Mouse (Mus musculus) liver, adult 2 months (tissue): ENCODE results near the gene Gfy. TPM values are rescaled to one million over a fixed set of nuclear protein-coding genes. Genes with fewer than 3 reads are reported as not detected.

Experiments
- DNase-seq: peaks from one replicate; pipeline ENCODE4 v3.0.0-alpha.2; 2011; ENCODE audit warnings: low read depth, low spot score; ENCODE audit errors: extremely low read depth
- H3K27ac ChIP-seq: fragments of 200-500 bp; replicated peaks from 2 replicates; pipeline ENCODE4 v1.5.1; 2012; ENCODE audit warnings: low read depth, mild to moderate bottlenecking, control low read depth, inconsistent platforms, low read length; ENCODE audit not compliant: insufficient read depth
- H3K27me3 ChIP-seq: fragments of 200-500 bp; 2 replicates; pipeline ENCODE4 v1.6.1; 2012; ENCODE audit warnings: mild to moderate bottlenecking, moderate library complexity, low read length, inconsistent platforms; ENCODE audit not compliant: control insufficient read depth, insufficient read depth
- H3K36me3 ChIP-seq: fragments of 200-500 bp; 2 replicates; pipeline ENCODE4 v1.6.1; 2012; ENCODE audit warnings: low read length, inconsistent platforms; ENCODE audit not compliant: control insufficient read depth, insufficient read depth
- H3K4me1 ChIP-seq: fragments of 200-500 bp; 2 replicates; pipeline ENCODE4 v1.6.1; 2011; ENCODE audit warnings: low read length; ENCODE audit not compliant: control insufficient read depth, insufficient read depth
- H3K4me3 ChIP-seq: fragments of 200-500 bp; 2 replicates; pipeline ENCODE4 v1.5.1; 2011; ENCODE audit warnings: low read depth, mild to moderate bottlenecking, control low read depth, low read length, moderate library complexity; ENCODE audit not compliant: insufficient read depth
- H3K79me2 ChIP-seq: fragments of 200-500 bp; 2 replicates; pipeline ENCODE4 v1.6.1; 2012; ENCODE audit warnings: inconsistent platforms, mild to moderate bottlenecking, low read length, moderate library complexity; ENCODE audit not compliant: control insufficient read depth, insufficient read depth
- H3K9ac ChIP-seq: fragments of 200-500 bp; 2 replicates; pipeline ENCODE4 v1.6.1; 2012; ENCODE audit warnings: low read depth, mild to moderate bottlenecking, control low read depth, inconsistent platforms, low read length
- CTCF ChIP-seq: fragments of 200-500 bp; IDR thresholded peaks from 2 replicates; pipeline ENCODE4 v1.5.1; 2011; ENCODE audit warnings: low read depth, low read length, control low read depth
- POLR2A ChIP-seq: fragments of 200-500 bp; IDR thresholded peaks from 2 replicates; pipeline ENCODE4 v1.6.1; 2011; ENCODE audit warnings: low read length, control low read depth; ENCODE audit not compliant: insufficient read depth; ENCODE audit errors: extremely low read depth
- whole genome bisulfite sequencing: fragments of 180-500 bp; shearing (Covaris S2); methylation state at CpG from one replicate; pipeline ENCODE4 v1.1.7; 2018; 5-methylcytosine and 5-hydroxymethylcytosine counted together
- polyA plus RNA-seq: library from polyadenylated mRNA; depleted of rRNA; stranded (reverse); fragments of >200 nt; gene quantifications from 2 replicates; pipeline ENCODE4 v1.2.3, GENCODE M21; 2012
- total RNA-seq: library from RNA; depleted of rRNA; stranded (reverse); fragments of >200 nt; gene quantifications from 2 replicates; pipeline ENCODE4 v1.2.3, GENCODE M21; 2014

Gene Gfy
- total and polyA plus RNA-seq, 2 experiments: not detected

DNA sequence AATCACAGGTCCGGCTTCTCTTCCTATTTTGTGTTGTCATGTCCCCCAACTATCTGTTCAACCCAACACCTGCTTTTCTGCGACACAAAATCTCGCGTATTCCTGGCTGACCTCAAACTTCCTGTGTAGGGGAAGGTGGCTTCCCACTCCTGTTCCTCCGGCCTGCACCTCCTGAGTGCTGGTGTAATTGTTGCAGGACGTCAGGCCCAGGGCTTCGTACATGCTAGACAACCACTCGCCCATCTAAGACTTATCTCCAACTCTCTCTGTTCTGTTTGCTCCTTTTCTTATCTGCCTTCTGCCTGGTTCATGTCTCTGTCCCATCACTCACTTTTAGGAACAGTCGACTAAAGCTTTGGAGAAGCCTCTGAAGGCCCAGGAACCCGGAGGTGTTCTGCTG, 31.7 kb upstream of the Gfy start:
- 74% methylated on average over 10 of the region's 10 CpGs for WGBS
- no peak overlapping the region for H3K4me3 ChIP-seq
- H3K9ac ChIP-seq: no peak overlapping the region

DNA sequence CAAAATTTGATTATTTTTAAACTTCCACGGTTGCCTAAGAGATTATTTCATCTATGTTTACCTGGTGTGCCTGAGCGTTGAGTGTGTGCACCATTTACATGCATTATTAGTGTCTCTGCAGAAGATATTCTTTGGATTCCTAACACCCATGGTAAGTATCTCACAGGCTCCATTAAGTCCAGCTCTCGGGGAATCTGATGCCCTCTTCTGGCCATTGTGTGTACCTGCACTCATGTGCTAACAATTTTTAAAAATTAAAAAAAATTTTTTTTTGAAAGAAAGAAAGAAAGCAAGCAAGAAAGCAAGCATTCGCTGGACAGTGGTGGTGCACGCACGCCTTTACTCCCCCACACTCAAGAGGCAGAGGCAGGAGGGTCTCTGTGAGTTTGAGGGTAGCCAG, 28.9 kb upstream of the Gfy start:
- Histone ChIP-seq H3K4me3 (no peak overlapping the region), H3K27ac (no peak overlapping the region), H3K9ac (no peak overlapping the region), H3K36me3 (no peaks in the 10 kb centered on the region), H3K79me2 (no peaks in the 10 kb centered on the region), H3K27me3 (peaks cover 3% of the 10 kb centered on the region; the same call in 1 of the 2 replicates), H3K4me1 (no peaks in the 10 kb centered on the region)
- no peak for DNase-seq
- 86% methylated on average over 6 of the region's 6 CpGs for WGBS
- no peak for TF ChIP-seq POLR2A
- no peak for TF ChIP-seq CTCF

More for the DNA sequence above, 31.7 kb upstream of the Gfy start:
- Histone ChIP-seq H3K36me3 (no peaks in the 10 kb centered on the region), H3K4me1 (peaks cover 2% of the 10 kb centered on the region), H3K27me3 (peaks cover 3% of the 10 kb centered on the region; the same call in 1 of the 2 replicates), H3K79me2 (no peaks in the 10 kb centered on the region), H3K27ac (no peak overlapping the region)
- DNase-seq: no peak
- no peak for TF ChIP-seq CTCF
- no peak for TF ChIP-seq POLR2A

GRCm38 (mm10) chr7:45204380-45205143, 25.2 kb upstream of the Gfy start, which contains the start of gene Ccdc155:
Ccdc155 (minus strand) TSS chr7:45204892.
- Histone ChIP-seq H3K27me3 (no peaks in the 10 kb centered on the region), H3K27ac (no peak within 1 kb of the TSS), H3K79me2 (no peaks in the 10 kb centered on the region), H3K36me3 (no peaks in the 10 kb centered on the region), H3K4me3 (peak within 1 kb of the TSS; percentile 22; the same call in 1 of the 2 replicates), H3K4me1 (no peaks in the 10 kb centered on the region), H3K9ac (no peak within 1 kb of the TSS)
- DNase-seq: peak; percentile 61
- WGBS: 10% methylated on average over 44 of the region's 44 CpGs
- TF ChIP-seq POLR2A: no peak
- no peak for TF ChIP-seq CTCF

DNA sequence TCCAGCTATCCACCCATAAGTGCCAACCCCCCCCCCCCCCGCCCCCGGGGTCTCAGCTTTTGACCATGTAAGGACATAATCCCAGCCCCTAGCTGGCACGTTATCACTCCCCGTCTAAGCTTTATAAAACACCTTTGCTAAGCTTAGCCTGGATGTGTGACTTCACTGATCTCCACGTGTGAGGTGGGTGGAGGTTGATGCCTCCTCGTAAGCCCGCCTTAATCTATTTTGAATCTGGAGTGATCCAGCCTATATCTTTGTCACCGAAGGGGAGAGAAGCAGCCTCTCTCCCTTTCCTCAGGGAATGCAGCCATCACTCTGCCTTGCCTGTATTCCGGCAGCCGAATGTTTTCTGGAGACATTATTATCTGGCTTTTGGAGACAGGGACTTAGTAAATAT, 23.3 kb upstream of the Gfy start:
- Histone ChIP-seq H3K9ac (no peak overlapping the region), H3K4me3 (no peak overlapping the region), H3K27me3 (no peaks in the 10 kb centered on the region), H3K4me1 (no peaks in the 10 kb centered on the region), H3K36me3 (no peaks in the 10 kb centered on the region), H3K27ac (no peak overlapping the region), H3K79me2 (no peaks in the 10 kb centered on the region)
- no peak for TF ChIP-seq POLR2A
- TF ChIP-seq CTCF: no peak
- 65% methylated on average over 10 of the region's 10 CpGs for WGBS
- DNase-seq: no peak

- H3K4me3 ChIP-seq: no peak overlapping the region
- H3K27me3 ChIP-seq: no peaks in the 10 kb centered on the region
- no peak for TF ChIP-seq CTCF
- TF ChIP-seq POLR2A: no peak
- no peaks in the 10 kb centered on the region for H3K36me3 ChIP-seq
- no peaks in the 10 kb centered on the region for H3K4me1 ChIP-seq
- no peak overlapping the region for H3K9ac ChIP-seq
- WGBS: 80% methylated on average over 11 of the region's 11 CpGs
- H3K79me2 ChIP-seq: no peaks in the 10 kb centered on the region
- H3K27ac ChIP-seq: no peak overlapping the region
- DNase-seq: no peak
Observed at GRCm38 (mm10) chr7:45198961-45199360, 19.6 kb upstream of the Gfy start.

- TF ChIP-seq CTCF: peak; percentile 95
- no peak for TF ChIP-seq POLR2A
Observed at GRCm38 (mm10) chr7:45198435-45198834, 19.1 kb upstream of the Gfy start.

More at GRCm38 (mm10) chr7:45198435-45198834, 19.1 kb upstream of the Gfy start:
- WGBS: 11% methylated on average over 5 of the region's 5 CpGs
- Histone ChIP-seq H3K4me1 (no peaks in the 10 kb centered on the region), H3K36me3 (no peaks in the 10 kb centered on the region), H3K4me3 (no peak overlapping the region), H3K27me3 (no peaks in the 10 kb centered on the region), H3K9ac (no peak overlapping the region), H3K27ac (no peak overlapping the region), H3K79me2 (no peaks in the 10 kb centered on the region)
- DNase-seq: peak; percentile 52
